Mouse (Mus musculus) MEL (cell line): Measurements from ENCODE around the gene Ghitm. TPM values are rescaled to one million over a fixed set of nuclear protein-coding genes. Genes with fewer than 3 reads are reported as not detected.

Source experiments
- DNase-seq: peaks from one replicate; pipeline ENCODE4 v3.0.0; 2011; ENCODE audit warnings: low read depth, low spot score
- H3K27ac ChIP-seq: 2 replicates; pipeline ENCODE4 v1.5.1; 2012; ENCODE audit warnings: low read depth, mild to moderate bottlenecking, control low read depth, low read length, moderate library complexity; ENCODE audit not compliant: control insufficient read depth
- H3K27me3 ChIP-seq, 2 experiments: fragments of 150-350 bp in 1 of 2; sonication (generic) in 1 of 2; 2 replicates each; pipeline ENCODE4 v1.6.1; 2012; ENCODE audit warnings: low read length in 2 of 2, mild to moderate bottlenecking in 2 of 2, improper control_type of control experiment in 1 of 2, moderate library complexity in 1 of 2; ENCODE audit not compliant: insufficient read depth in 2 of 2, control insufficient read depth in 1 of 2
- H3K36me3 ChIP-seq, 2 experiments: 2 replicates each; pipeline ENCODE4 v1.6.1; 2012 to 2014; ENCODE audit warnings: low read length in 2 of 2, improper control_type of control experiment in 1 of 2, inconsistent platforms in 1 of 2, mild to moderate bottlenecking in 1 of 2; ENCODE audit not compliant: insufficient read depth in 2 of 2, control insufficient read depth in 1 of 2
- H3K4me1 ChIP-seq, 2 experiments: fragments of 150-350 bp in 1 of 2; sonication (generic) in 1 of 2; 2 replicates each; pipeline ENCODE4 v1.6.1; 2012; ENCODE audit warnings: low read length in 2 of 2, improper control_type of control experiment in 1 of 2, mild to moderate bottlenecking in 1 of 2; ENCODE audit not compliant: insufficient read depth in 2 of 2, control insufficient read depth in 1 of 2
- H3K4me3 ChIP-seq, 2 experiments: fragments of 150-350 bp in 1 of 2; sonication (generic) in 1 of 2; 2 replicates each; pipeline ENCODE4 v1.5.1; 2012; ENCODE audit warnings: low read depth in 2 of 2, low read length in 2 of 2, mild to moderate bottlenecking in 2 of 2, moderate library complexity in 2 of 2, control low read depth in 1 of 2, improper control_type of control experiment in 1 of 2; ENCODE audit not compliant: control insufficient read depth in 1 of 2, insufficient read depth in 1 of 2
- H3K79me2 ChIP-seq: 2 replicates; pipeline ENCODE4 v1.6.1; 2012; ENCODE audit warnings: mild to moderate bottlenecking, low read length, moderate library complexity; ENCODE audit not compliant: control insufficient read depth, poor library complexity, insufficient read depth
- H3K9ac ChIP-seq: 2 replicates; pipeline ENCODE4 v1.6.1; 2012; ENCODE audit warnings: low read depth, mild to moderate bottlenecking, control low read depth, low read length, moderate library complexity; ENCODE audit not compliant: control insufficient read depth, poor library complexity, severe bottlenecking
- H3K9me3 ChIP-seq: fragments of 150-350 bp; sonication (generic); replicated peaks from 2 replicates; pipeline ENCODE4 v1.6.1; 2012; ENCODE audit warnings: mild to moderate bottlenecking, low read length, improper control_type of control experiment, moderate library complexity; ENCODE audit not compliant: insufficient read depth
- BHLHE40 ChIP-seq: IDR thresholded peaks from 2 replicates; pipeline ENCODE4 v1.6.1; 2012; ENCODE audit warnings: low read depth, mild to moderate bottlenecking, inconsistent platforms, low read length, improper control_type of control experiment, borderline replicate concordance
- CHD1 ChIP-seq: IDR thresholded peaks from 2 replicates; pipeline ENCODE4 v1.6.1; 2012; ENCODE audit warnings: low read depth, mild to moderate bottlenecking, inconsistent platforms, low read length, improper control_type of control experiment
- CHD2 ChIP-seq: IDR thresholded peaks from 2 replicates; pipeline ENCODE4 v1.6.1; 2011; ENCODE audit warnings: low read length, improper control_type of control experiment
- CTCF ChIP-seq, 3 experiments: IDR thresholded peaks in 2 of 3; conservative IDR thresholded peaks in 1 of 3; 2 replicates each; pipeline ENCODE4 v1.5.1; 2011 to 2012; ENCODE audit warnings: low read length in 3 of 3, low read depth in 2 of 3, mild to moderate bottlenecking in 2 of 3, improper control_type of control experiment in 1 of 3, inconsistent platforms in 1 of 3, mixed read lengths in 1 of 3, moderate library complexity in 1 of 3; ENCODE audit not compliant: control insufficient read depth in 1 of 3, insufficient read depth in 1 of 3, poor library complexity in 1 of 3, severe bottlenecking in 1 of 3
- E2F4 ChIP-seq: IDR thresholded peaks from 2 replicates; pipeline ENCODE4 v1.6.1; 2011; ENCODE audit warnings: low read depth, low read length, improper control_type of control experiment, borderline replicate concordance
- ELF1 ChIP-seq: IDR thresholded peaks from 2 replicates; pipeline ENCODE4 v1.6.1; 2014; ENCODE audit warnings: low read depth, mild to moderate bottlenecking, inconsistent platforms, low read length, improper control_type of control experiment, moderate library complexity
- EP300 ChIP-seq, 2 experiments: IDR thresholded peaks; 2 replicates each; pipeline ENCODE4 v1.6.1; 2011; ENCODE audit warnings: improper control_type of control experiment in 2 of 2, low read length in 2 of 2, low read depth in 1 of 2, mild to moderate bottlenecking in 1 of 2
- ETS1 ChIP-seq: IDR thresholded peaks from 2 replicates; pipeline ENCODE4 v1.6.1; 2012; ENCODE audit warnings: low read depth, mild to moderate bottlenecking, inconsistent platforms, low read length, improper control_type of control experiment, moderate library complexity
- GABPA ChIP-seq: IDR thresholded peaks from 2 replicates; pipeline ENCODE4 v1.6.1; 2012; ENCODE audit warnings: low read depth, mild to moderate bottlenecking, inconsistent platforms, low read length, improper control_type of control experiment, moderate library complexity
- HCFC1 ChIP-seq: IDR thresholded peaks from 2 replicates; pipeline ENCODE4 v1.6.1; 2012; ENCODE audit warnings: low read depth, mild to moderate bottlenecking, inconsistent platforms, low read length, improper control_type of control experiment, moderate library complexity
- JUND ChIP-seq: IDR thresholded peaks from 2 replicates; pipeline ENCODE4 v1.6.1; 2011; ENCODE audit warnings: low read depth, mild to moderate bottlenecking, improper control_type of control experiment, low read length
- KAT2A ChIP-seq: conservative IDR thresholded peaks from 2 replicates; pipeline ENCODE4 v1.6.1; 2012; ENCODE audit warnings: low read depth, low read length, improper control_type of control experiment, inconsistent platforms
- MAX ChIP-seq: IDR thresholded peaks from 2 replicates; pipeline ENCODE4 v1.6.1; 2011; ENCODE audit warnings: low read length, improper control_type of control experiment
- MAZ ChIP-seq: IDR thresholded peaks from 2 replicates; pipeline ENCODE4 v1.6.1; 2012; ENCODE audit warnings: low read depth, mild to moderate bottlenecking, inconsistent platforms, low read length, improper control_type of control experiment
- MXI1 ChIP-seq: IDR thresholded peaks from 2 replicates; pipeline ENCODE4 v1.6.1; 2011; ENCODE audit warnings: mild to moderate bottlenecking, low read depth, low read length, improper control_type of control experiment
- NELFE ChIP-seq: IDR thresholded peaks from 2 replicates; pipeline ENCODE4 v1.6.1; 2011; ENCODE audit warnings: low read depth, low read length, improper control_type of control experiment
- NRF1 ChIP-seq: IDR thresholded peaks from 2 replicates; pipeline ENCODE4 v1.6.1; 2014; ENCODE audit warnings: low read depth, mild to moderate bottlenecking, inconsistent platforms, low read length, improper control_type of control experiment, moderate library complexity; ENCODE audit not compliant: poor library complexity, insufficient read depth, severe bottlenecking
- POLR2A ChIP-seq, 2 experiments: IDR thresholded peaks; 2 replicates each; pipeline ENCODE4 v1.6.1; 2011 to 2012; ENCODE audit warnings: low read length in 2 of 2, mild to moderate bottlenecking in 2 of 2, control low read depth in 1 of 2, improper control_type of control experiment in 1 of 2, low read depth in 1 of 2, moderate library complexity in 1 of 2; ENCODE audit not compliant: control insufficient read depth in 1 of 2, insufficient read depth in 1 of 2, poor library complexity in 1 of 2
- POLR2AphosphoS2 ChIP-seq: IDR thresholded peaks from 2 replicates; pipeline ENCODE4 v1.6.1; 2011; ENCODE audit warnings: low read length, improper control_type of control experiment
- POLR2AphosphoS5 ChIP-seq: IDR thresholded peaks from 2 replicates; pipeline ENCODE4 v1.6.1; 2012; ENCODE audit warnings: low read depth, borderline replicate concordance, mild to moderate bottlenecking, inconsistent platforms, low read length, moderate library complexity, mixed read lengths
- RAD21 ChIP-seq: IDR thresholded peaks from 2 replicates; pipeline ENCODE4 v1.6.1; 2011; ENCODE audit warnings: mild to moderate bottlenecking, low read depth, low read length, improper control_type of control experiment
- RCOR1 ChIP-seq: IDR thresholded peaks from 2 replicates; pipeline ENCODE4 v1.6.1; 2012; ENCODE audit warnings: low read depth, mild to moderate bottlenecking, inconsistent platforms, low read length, improper control_type of control experiment
- SIN3A ChIP-seq: IDR thresholded peaks from 2 replicates; pipeline ENCODE4 v1.6.1; 2012; ENCODE audit warnings: low read length, improper control_type of control experiment, inconsistent platforms
- SMC3 ChIP-seq: IDR thresholded peaks from 2 replicates; pipeline ENCODE4 v1.6.1; 2011; ENCODE audit warnings: low read depth, low read length, improper control_type of control experiment
- TBP ChIP-seq: IDR thresholded peaks from 2 replicates; pipeline ENCODE4 v1.8.0; 2011; ENCODE audit warnings: low read depth, low read length, improper control_type of control experiment
- TCF12 ChIP-seq: IDR thresholded peaks from 2 replicates; pipeline ENCODE4 v1.6.1; 2014; ENCODE audit warnings: low read depth, mild to moderate bottlenecking, inconsistent platforms, low read length, improper control_type of control experiment, moderate library complexity
- UBTF ChIP-seq: IDR thresholded peaks from 2 replicates; pipeline ENCODE4 v1.6.1; 2012; ENCODE audit warnings: low read depth, mild to moderate bottlenecking, inconsistent platforms, low read length, improper control_type of control experiment, moderate library complexity, borderline replicate concordance; ENCODE audit not compliant: insufficient read depth
- USF2 ChIP-seq, 2 experiments: IDR thresholded peaks; 2 replicates each; pipeline ENCODE4 v1.6.1; 2011 to 2012; ENCODE audit warnings: improper control_type of control experiment in 2 of 2, low read length in 2 of 2, borderline replicate concordance in 1 of 2, inconsistent platforms in 1 of 2, low read depth in 1 of 2, mild to moderate bottlenecking in 1 of 2; ENCODE audit not compliant: insufficient read depth in 1 of 2
- ZC3H11A ChIP-seq: IDR thresholded peaks from 2 replicates; pipeline ENCODE4 v1.6.1; 2012; ENCODE audit warnings: low read depth, mild to moderate bottlenecking, inconsistent platforms, low read length, improper control_type of control experiment
- ZKSCAN1 ChIP-seq: IDR thresholded peaks from 2 replicates; pipeline ENCODE4 v1.6.1; 2012; ENCODE audit warnings: low read depth, mild to moderate bottlenecking, inconsistent platforms, low read length, improper control_type of control experiment, moderate library complexity
- ZMIZ1 ChIP-seq: IDR thresholded peaks from 2 replicates; pipeline ENCODE4 v1.6.1; 2012; ENCODE audit warnings: low read depth, mild to moderate bottlenecking, inconsistent platforms, low read length, improper control_type of control experiment, moderate library complexity
- ZNF384 ChIP-seq: IDR thresholded peaks from 2 replicates; pipeline ENCODE4 v1.6.1; 2012; ENCODE audit warnings: low read depth, mild to moderate bottlenecking, inconsistent platforms, low read length, improper control_type of control experiment
- polyA plus RNA-seq, 2 experiments: library from polyadenylated mRNA; stranded (reverse) in 1 of 2; unstranded in 1 of 2; fragments of >175 nt in 1 of 2; fragments of >200 nt in 1 of 2; gene quantifications; 2 replicates each; pipeline versions ENCODE4 v1.2.1 to v1.2.4; 2012; ENCODE audit warnings: low replicate concordance in 2 of 2, low read depth in 1 of 2; ENCODE audit not compliant: insufficient read length in 2 of 2, insufficient read depth in 1 of 2, missing spikeins in 1 of 2
- total RNA-seq: library from RNA; depleted of rRNA; stranded (reverse); fragments of 300-350 nt; gene quantifications from 2 replicates; pipeline ENCODE4 v1.2.3, GENCODE M21; 2012; rRNA removed

Gene Ghitm
- total RNA-seq (138 and 178 TPM in 2 replicates), polyA plus RNA-seq (100 to 1,000 TPM; 108 to 279 TPM)

GRCm38 (mm10) chr14:37135127-37135593 lies at the start of gene Ghitm:
Ghitm (minus strand) TSS chr14:37135272.
- no peaks in the 10 kb centered on the region for H3K9me3 ChIP-seq
- peaks cover 17% of the 10 kb centered on the region for H3K79me2 ChIP-seq
- peak within 1 kb of the TSS; percentile 89 for H3K9ac ChIP-seq
- peak within 1 kb of the TSS; percentile 95 for H3K27ac ChIP-seq
- TF ChIP-seq SMC3, result no peak
- TF ChIP-seq RAD21, result no peak
- TF ChIP-seq MAX, result peak; percentile 62
- peak; percentile 80 for TF ChIP-seq TBP
- TF ChIP-seq NELFE, result peak; percentile 90
- peak; percentile 88 for TF ChIP-seq SIN3A
- 0 out of 2 replicates have a peak, but pooled peaks have one; percentile 70 for TF ChIP-seq MAZ
- peak; percentile 62 for TF ChIP-seq MXI1
- TF ChIP-seq ELF1, result peak; percentile 79
- TF ChIP-seq ZNF384, result no peak
- no peak for TF ChIP-seq JUND
- TF ChIP-seq TCF12, result peak; percentile 24; the same call in 1 of the 2 replicates
- no peak for TF ChIP-seq CTCF (IDR thresholded peaks at IDR 0.05 in 2 of 3, conservative IDR thresholded peaks at IDR 0.05 in 1 of 3; ENCODE audit: control insufficient read depth in 1 of 3, insufficient read depth in 1 of 3, low read depth in 2 of 3, low read length in 3 of 3, poor library complexity in 1 of 3, severe bottlenecking in 1 of 3)
- TF ChIP-seq UBTF, result no peak
- TF ChIP-seq RCOR1, result no peak
- no peak for TF ChIP-seq BHLHE40
- peak; percentile 66 to 91 for TF ChIP-seq POLR2A (IDR thresholded peaks at IDR 0.05; ENCODE audit: control insufficient read depth in 1 of 2, insufficient read depth in 1 of 2, low read depth in 1 of 2, low read length in 2 of 2, poor library complexity in 1 of 2)
- TF ChIP-seq E2F4, result no peak
- peak; percentile 59; the same call in 1 of the 2 replicates for TF ChIP-seq NRF1
- TF ChIP-seq EP300 (IDR thresholded peaks at IDR 0.05; ENCODE audit: low read depth in 1 of 2, low read length in 2 of 2), result no peak
- peak; percentile 91 for TF ChIP-seq HCFC1
- TF ChIP-seq KAT2A, result peak; percentile 81
- TF ChIP-seq ETS1, result peak; percentile 28; the same call in 1 of the 2 replicates
- peak; percentile 39; the same call in 1 of the 2 replicates for TF ChIP-seq POLR2AphosphoS5
- peak; percentile 78 for TF ChIP-seq CHD2
- TF ChIP-seq POLR2AphosphoS2, result peak; percentile 73; the same call in 1 of the 2 replicates
- TF ChIP-seq ZKSCAN1, result no peak
- TF ChIP-seq GABPA, result no peak
- TF ChIP-seq ZMIZ1, result peak; percentile 82; the same call in 1 of the 2 replicates
- TF ChIP-seq ZC3H11A, result no peak
- TF ChIP-seq CHD1, result no peak
- TF ChIP-seq USF2 (IDR thresholded peaks at IDR 0.05; ENCODE audit: borderline replicate concordance in 1 of 2, insufficient read depth in 1 of 2, low read depth in 1 of 2, low read length in 2 of 2), result no peak
- peaks cover 0 to 8% of the 10 kb centered on the region in 2 experiments; a peak in 3 of 4 replicates for H3K4me1 ChIP-seq
- H3K27me3 ChIP-seq, result no peaks in the 10 kb centered on the region
- H3K36me3 ChIP-seq, result peaks cover 19 to 25% of the 10 kb centered on the region in 2 experiments
- peak; percentile 99 for DNase-seq
- H3K4me3 ChIP-seq, result peak within 1 kb of the TSS; percentile 91 to 92
